Mouse (Mus musculus): ENCODE measurements around the gene Tlr4. TPM values are rescaled to one million over a fixed set of nuclear protein-coding genes. Genes with fewer than 3 reads are reported as not detected.

The Tlr4 gene
- polyA plus RNA-seq, 2 experiments from 2014 or later: 2.1 to 2.2 TPM

DNA sequence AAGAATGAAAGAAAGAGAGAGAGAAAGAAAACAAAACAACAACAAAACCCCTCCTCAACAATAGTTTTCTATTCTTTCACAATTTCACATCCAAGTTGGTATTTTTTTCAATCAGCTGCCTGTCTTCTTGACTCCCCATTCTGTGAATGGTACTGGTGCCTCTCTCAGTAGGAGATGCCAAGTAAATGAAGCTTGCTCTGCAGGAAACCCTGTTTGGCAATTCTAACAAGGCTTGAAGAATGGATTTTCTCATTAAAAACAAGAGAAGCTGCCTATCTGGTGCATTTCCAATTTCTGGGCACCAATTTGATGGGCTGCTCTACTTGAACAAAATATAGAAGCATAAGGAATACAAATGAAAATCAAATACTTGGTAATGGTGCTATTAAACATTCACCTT, 74.1 kb downstream of the Tlr4 start:
- ATAC-seq: no peak

DNA sequence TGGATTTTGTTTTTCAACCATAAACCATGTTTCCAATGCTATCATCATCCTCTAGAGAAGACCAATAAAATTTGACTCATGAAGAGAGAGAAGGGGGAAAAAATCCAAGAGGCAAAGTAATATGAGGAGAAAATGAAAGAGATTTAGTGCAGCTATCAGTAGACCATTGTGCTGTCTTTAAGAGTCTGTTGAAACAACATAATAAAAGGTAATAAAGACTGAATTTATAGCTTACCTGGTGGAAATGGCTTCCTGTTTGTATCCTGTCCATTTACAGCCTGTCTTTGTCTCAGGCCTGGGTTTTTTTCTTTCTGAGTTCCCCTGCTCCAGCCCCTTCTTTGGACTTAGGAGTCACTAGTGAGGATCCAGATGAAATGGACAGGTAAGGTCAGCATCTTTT, 81.0 kb downstream of the Tlr4 start:
- no peak for ATAC-seq

DNA sequence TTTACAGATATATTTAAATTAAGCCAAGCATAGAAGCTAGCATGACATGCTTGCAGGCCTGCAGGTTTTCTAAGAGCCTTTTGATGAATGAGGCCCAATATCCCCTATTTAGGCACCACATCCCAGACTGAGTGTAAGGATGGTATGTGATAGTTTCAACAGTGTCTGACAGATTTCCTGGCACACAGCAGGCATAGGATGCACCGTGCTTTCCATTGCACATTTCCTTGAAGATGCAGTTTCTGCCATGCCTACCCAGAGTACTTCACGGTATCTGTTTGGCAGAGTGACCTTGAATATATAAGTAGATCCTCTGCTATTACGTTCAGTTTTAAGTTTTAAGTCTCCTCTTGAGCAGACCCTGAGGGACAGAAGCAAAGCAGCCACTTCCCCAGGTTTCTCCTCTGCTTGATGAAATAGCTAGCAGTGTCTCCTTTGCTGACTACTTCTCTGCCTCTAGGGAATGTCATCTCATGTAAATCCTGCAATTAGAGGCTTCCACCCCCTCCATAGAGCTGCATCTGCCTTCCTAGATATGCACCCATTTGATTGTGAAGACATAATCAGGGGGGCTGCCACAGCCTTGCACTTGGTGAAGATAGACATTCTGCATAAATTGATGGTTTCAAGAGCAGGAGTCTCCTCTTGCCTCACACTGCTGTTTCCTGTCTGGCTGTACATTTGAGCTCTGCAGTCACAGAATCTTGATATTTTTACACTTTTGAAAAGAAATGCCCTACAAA, 92.4 kb downstream of the Tlr4 start:
- no peak for ATAC-seq

DNA sequence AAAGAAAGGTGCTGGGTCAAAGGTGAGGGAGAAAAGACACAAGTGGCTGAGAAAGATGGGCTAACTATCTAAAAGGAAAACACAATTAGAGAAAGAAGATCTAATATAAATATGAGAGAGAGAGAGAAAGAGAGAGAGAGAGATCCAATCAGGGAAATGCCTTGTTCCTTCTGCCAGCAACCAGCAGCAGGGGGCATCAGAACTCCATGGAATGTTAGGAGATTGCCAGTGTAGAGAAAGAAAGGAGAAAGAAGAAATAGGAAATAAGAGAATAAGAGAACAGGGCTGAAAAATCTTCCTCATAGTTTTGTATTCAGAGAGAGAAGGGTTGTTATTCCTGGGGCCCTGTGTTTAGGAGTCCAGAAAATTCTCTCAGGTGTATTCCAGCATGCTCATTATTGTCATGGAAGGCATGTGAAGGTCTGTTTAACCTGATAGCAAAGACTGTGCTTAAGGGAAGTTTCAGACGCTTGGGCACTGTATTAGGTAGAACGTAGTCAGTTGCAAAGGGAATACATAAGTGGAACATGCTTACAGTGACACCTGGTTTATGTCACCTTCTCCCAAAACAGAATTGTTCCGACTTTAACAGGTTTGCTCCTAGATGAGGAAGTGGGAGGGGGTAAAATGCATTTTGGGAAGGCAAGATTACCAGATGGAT, 96.4 kb downstream of the Tlr4 start:
- ATAC-seq: no peak

DNA sequence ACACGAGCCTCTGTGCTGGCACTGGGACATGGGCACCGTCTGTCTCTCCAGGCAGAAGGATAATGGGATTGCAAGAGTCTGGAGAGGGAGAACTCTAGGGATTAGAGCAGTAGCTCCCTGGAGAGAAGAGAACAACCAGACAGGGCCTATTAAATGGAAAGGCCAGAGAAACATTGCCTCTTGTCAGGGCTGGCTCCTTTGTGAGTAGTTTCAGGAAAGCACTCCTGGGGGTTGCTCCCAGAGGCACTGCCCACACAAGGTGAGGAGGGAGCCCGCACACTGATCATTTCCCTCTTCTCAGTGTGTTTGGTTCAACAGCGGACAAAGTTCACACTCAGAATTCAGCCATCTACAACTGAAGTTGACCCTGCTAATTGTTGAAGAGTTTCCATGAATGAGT, 98.7 kb downstream of the Tlr4 start:
- no peak for ATAC-seq

DNA sequence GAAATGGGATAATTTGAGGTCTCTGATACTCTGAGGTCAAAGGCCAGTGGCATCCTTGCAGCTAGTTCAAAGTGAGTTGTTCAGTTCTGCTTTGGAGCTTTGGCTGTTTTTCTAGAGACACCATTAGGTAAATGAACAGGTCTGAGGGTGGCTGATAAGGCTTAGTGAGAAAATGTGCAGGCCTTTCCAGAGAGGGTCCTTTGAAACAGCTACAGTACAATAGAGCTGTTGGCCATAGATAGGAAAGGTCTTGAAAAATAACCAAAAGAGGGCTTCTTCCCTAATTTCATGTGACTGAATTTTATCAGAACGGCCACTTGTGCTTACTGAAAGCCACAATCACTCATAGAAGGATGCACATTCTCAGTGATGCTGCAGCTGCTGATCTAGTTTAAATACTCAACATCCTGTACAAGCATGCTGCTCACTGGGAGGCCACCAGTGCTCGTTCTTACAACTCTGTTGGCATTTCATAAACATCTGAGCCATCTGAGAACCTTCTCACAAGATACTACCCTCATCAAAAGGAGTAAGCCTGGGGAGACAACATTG, 100.2 kb downstream of the Tlr4 start:
- ATAC-seq: no peak

DNA sequence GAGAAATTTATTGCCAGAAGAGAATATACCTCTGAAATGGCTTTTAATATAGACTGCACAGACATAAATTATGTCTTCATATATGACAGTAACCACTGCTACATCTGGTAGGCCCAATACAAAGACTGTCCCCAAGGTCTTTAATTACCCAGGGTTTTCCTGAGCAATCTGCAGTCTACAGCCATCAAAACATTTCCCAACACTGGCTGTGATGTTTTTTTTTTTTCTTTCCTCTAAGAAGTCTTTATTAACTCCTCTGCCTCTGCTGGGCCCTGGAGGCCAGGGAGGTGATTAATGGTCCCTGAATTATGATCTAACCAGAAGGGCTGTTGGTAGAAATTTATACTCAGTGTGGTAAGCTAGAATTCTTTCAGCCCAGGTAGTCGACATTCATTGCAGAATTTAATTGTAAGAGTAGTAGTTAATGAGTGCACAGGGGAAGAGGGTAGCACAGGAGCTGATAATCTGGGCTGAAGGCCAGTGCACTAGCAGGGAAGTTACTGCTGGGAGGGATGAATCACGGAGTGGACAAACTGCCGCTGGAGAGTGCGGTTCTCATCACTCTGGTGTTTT, 111.2 kb downstream of the Tlr4 start:
- ATAC-seq: no peak

DNA sequence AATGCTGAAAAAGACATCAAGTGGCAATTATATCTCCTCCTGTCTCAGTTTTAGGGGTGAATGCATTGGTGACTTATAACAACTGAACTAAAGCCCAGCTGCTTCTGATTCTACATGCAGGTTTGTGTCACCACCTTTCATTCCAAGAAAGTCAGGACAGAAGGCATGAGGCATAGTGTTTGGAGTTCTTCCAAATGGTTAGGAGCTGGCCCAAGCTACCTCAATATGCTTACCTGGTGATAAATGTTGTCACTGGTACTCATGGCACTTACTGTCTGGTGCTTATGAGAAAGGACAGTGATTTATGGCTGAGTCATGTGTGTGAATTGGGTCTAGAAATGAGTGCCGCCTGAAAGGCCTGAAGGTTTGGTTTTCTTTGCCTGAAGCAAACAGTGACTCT, 114.5 kb downstream of the Tlr4 start:
- no peak for ATAC-seq

DNA sequence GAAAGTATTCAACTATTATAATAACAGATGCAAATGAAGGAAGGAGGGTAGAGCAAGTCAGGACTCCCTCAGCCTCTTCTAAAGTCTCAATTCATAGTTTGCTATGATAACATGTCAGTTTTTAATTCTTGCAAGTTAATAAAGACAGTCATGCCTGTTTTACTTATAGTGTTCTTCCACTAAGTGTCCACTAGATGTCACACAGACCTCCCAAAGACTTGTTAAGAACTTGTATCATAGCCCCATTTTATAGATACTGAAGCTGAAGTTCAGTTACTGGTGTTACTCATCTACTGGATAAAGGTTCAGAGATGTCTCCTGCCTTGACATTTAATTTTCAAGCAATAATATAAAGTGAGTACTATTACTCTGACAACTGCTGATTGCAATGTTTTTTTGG, 116.3 kb downstream of the Tlr4 start:
- no peak for ATAC-seq

DNA sequence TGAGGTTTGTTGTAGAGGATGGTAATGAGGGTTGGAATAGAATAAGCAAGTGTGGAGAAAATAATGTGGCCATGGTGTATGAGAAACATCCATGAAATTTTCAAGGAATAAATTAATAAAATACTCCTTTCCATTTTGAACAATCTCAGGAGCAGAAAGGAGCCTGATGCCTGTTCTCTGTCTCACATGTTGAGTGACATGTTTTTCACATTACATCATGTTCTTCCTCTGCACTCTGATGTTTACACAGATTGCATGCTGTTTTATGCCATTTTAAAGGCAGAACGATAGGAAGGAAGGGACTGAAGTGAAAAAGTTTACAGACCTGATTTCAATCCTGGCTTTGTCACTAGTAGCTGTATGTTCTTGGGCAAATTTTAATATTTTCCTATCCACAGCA, 120.3 kb downstream of the Tlr4 start:
- no peak for ATAC-seq

DNA sequence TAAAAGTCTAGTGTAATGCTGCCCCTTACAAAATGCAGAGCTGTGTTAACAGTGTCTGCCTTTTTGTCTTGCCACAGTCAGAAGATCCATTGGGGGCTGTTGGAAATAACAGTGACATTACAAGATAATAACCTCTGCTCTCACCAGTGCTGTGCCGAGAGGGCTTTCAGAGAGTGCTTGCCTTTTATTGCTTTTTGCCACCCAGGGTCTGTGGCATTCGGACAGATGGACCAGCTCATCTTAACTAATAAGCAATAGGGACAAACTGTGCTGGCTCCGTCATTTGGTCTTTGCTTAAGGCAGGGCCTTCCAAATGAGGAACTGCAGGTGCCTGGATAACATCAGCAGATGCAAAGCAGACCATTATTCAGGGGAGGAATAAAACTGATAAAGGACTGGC, 147.5 kb downstream of the Tlr4 start:
- no peak for ATAC-seq

Data from CD4-positive, CD25-positive, alpha-beta regulatory T cell, adult 4 months (primary cell).